Mouse (Mus musculus): Measurements from ENCODE around the gene Fbxw18. TPM values are rescaled to one million over a fixed set of nuclear protein-coding genes. Genes with fewer than 3 reads are reported as not detected.
"Not testable (repeated sequence)": the region's sequence is repeated elsewhere in the genome, so short reads cannot be mapped to it uniquely, and the experiment has no call there.

The Fbxw18 gene
- total RNA-seq (2015; ENCODE audit: low replicate concordance) = not detected in 2 replicates
- total RNA-seq (2017; ENCODE audit: low replicate concordance) = not detected in 2 replicates

GRCm38 (mm10) chr9:109702600-109702999 lies at the start of gene Fbxw18:
Fbxw18 (minus strand) TSS chr9:109702700.
- not testable (repeated sequence) for ATAC-seq (replicated peaks; ENCODE audit: low FRiP score, poor library complexity, severe bottlenecking)

- not testable (repeated sequence) for ATAC-seq (replicated peaks; ENCODE audit: low FRiP score, poor library complexity, severe bottlenecking)
Measured at GRCm38 (mm10) chr9:109745989-109746388, 43.5 kb upstream of the Fbxw18 start, which contains the start of gene Fbxw26. Fbxw26 (minus strand) TSS chr9:109746089.

GRCm38 (mm10) chr9:109685299-109685698 lies 17.2 kb downstream of the Fbxw18 start:
- no peak; the same call in 1 of the 2 replicates for ATAC-seq (replicated peaks; ENCODE audit: low FRiP score, poor library complexity, severe bottlenecking)

- not testable (repeated sequence) for ATAC-seq (replicated peaks; ENCODE audit: low FRiP score, poor library complexity, severe bottlenecking)
Measured at GRCm38 (mm10) chr9:109664552-109664951, 37.9 kb downstream of the Fbxw18 start, which contains the start of gene Fbxw25. Fbxw25 (minus strand) TSS chr9:109664652.

Other genes starting within 250 kb of the Fbxw18 start
- not detected in 2 replicates for gene Fbxw19, start 206.8 kb downstream of the Fbxw18 start, total RNA-seq (2015; ENCODE audit: low replicate concordance)
- not detected in 2 replicates for gene Fbxw19, start 206.8 kb downstream of the Fbxw18 start, total RNA-seq (2017; ENCODE audit: low replicate concordance)
- not detected in 2 replicates for gene Fbxw15, start 134.4 kb downstream of the Fbxw18 start, total RNA-seq (2015; ENCODE audit: low replicate concordance)
- not detected in 2 replicates for gene Fbxw15, start 134.4 kb downstream of the Fbxw18 start, total RNA-seq (2017; ENCODE audit: low replicate concordance)
- not detected in 2 replicates for gene Fbxw24, start 76.6 kb downstream of the Fbxw18 start, total RNA-seq (2015; ENCODE audit: low replicate concordance)
- gene Fbxw24, start 76.6 kb downstream of the Fbxw18 start, total RNA-seq (2017; ENCODE audit: low replicate concordance) = not detected in 2 replicates
- not detected in 2 replicates for gene Fbxw25, start 38.0 kb downstream of the Fbxw18 start, total RNA-seq (2015; ENCODE audit: low replicate concordance)
- gene Fbxw25, start 38.0 kb downstream of the Fbxw18 start, total RNA-seq (2017; ENCODE audit: low replicate concordance) = not detected in 2 replicates
- gene Fbxw26, start 43.4 kb upstream of the Fbxw18 start, total RNA-seq (2015; ENCODE audit: low replicate concordance) = not detected in 2 replicates
- gene Fbxw26, start 43.4 kb upstream of the Fbxw18 start, total RNA-seq (2017; ENCODE audit: low replicate concordance) = not detected in 2 replicates
- gene Fbxw27, start 88.0 kb upstream of the Fbxw18 start, total RNA-seq (2015; ENCODE audit: low replicate concordance) = not detected in 2 replicates
- not detected in 2 replicates for gene Fbxw27, start 88.0 kb upstream of the Fbxw18 start, total RNA-seq (2017; ENCODE audit: low replicate concordance)
- not detected in 2 replicates for gene Spink8, start 109.6 kb upstream of the Fbxw18 start, total RNA-seq (2015; ENCODE audit: low replicate concordance)
- gene Spink8, start 109.6 kb upstream of the Fbxw18 start, total RNA-seq (2017; ENCODE audit: low replicate concordance) = not detected in 2 replicates
- 14.4 and 17.6 TPM in 2 replicates for gene Nme6, start 130.0 kb upstream of the Fbxw18 start, total RNA-seq (2015; ENCODE audit: low replicate concordance)
- 5.6 and 13.3 TPM in 2 replicates for gene Nme6, start 130.0 kb upstream of the Fbxw18 start, total RNA-seq (2017; ENCODE audit: low replicate concordance)
- gene Camp, start 146.9 kb upstream of the Fbxw18 start, total RNA-seq (2015; ENCODE audit: low replicate concordance) = 1,587 and 1,606 TPM in 2 replicates
- 742 and 898 TPM in 2 replicates for gene Camp, start 146.9 kb upstream of the Fbxw18 start, total RNA-seq (2017; ENCODE audit: low replicate concordance)
- gene Cdc25a, start 172.9 kb upstream of the Fbxw18 start, total RNA-seq (2015; ENCODE audit: low replicate concordance) = 10.0 and 11.1 TPM in 2 replicates
- gene Cdc25a, start 172.9 kb upstream of the Fbxw18 start, total RNA-seq (2017; ENCODE audit: low replicate concordance) = 13.5 and 15.8 TPM in 2 replicates
- 12.1 and 14.2 TPM in 2 replicates for gene Map4, start 228.8 kb upstream of the Fbxw18 start, total RNA-seq (2015; ENCODE audit: low replicate concordance)
- gene Map4, start 228.8 kb upstream of the Fbxw18 start, total RNA-seq (2017; ENCODE audit: low replicate concordance) = 6.0 and 10.5 TPM in 2 replicates

All from erythroblast, adult 5-6 weeks (primary cell).